Mouse (Mus musculus): ENCODE data around the gene Fgl2.

The Fgl2 gene

DNA sequence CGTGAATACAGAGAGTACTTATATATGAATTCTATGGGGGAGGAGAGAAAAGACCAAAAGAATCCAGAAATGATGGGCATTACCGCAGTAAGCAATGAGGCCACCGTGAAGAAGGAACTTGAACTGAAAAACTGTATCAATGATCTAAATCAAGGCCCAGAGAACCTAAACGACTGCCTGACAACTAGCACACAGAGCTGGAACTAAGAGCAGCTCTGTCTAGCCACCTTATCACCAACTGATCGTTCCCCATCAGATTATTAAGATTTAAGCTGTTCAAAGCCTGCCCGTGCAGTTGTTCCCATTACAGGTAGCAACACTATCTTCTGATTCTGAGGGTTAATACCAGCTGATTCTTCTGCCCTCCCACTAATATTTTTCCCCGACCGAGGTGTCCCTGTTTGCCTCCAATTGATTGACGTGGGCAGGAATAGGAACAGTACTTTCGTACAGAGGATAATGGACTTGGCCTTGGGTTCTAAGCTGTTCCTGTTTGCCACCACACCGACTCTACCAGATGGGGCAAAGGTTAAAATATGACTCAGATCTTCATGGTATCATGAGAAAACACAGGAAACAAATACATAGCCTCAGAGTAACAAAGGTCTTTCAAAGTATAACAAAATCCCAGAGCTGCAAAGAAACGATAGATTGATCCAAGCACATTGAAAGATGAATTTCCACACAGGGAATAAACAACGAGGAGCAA is 12.0 kb downstream of the Fgl2 start:
- no peak for DNase-seq (ENCODE audit: low read depth)

GRCm38 (mm10) chr5:21384976-21385375 is 12.5 kb downstream of the Fgl2 start:
- DNase-seq (ENCODE audit: low read depth): no peak

GRCm38 (mm10) chr5:21386432-21386831 is 14.0 kb downstream of the Fgl2 start:
- no peak for DNase-seq (ENCODE audit: low read depth)

DNA sequence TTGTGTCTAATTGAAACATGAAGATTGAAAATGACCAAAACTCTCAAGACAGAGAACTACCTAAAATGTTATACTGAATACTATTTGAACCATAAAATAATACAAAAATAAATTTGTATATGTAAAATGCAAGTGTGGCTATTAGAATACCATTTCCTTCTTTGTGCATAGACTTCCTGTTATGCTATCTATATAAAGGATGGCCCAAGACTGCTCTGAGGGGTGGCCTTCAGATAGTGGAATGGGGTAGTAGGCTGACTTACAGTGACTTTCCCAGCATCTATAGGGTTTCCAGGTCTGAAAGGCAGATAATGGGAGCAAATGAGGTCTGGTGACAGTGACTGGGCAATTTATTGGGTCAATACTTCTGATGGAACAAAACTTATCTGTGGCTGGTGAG is 14.9 kb downstream of the Fgl2 start:
- DNase-seq (ENCODE audit: low read depth): no peak

- no peak for DNase-seq (ENCODE audit: low read depth)
Observed at GRCm38 (mm10) chr5:21388855-21389254, 16.4 kb downstream of the Fgl2 start.

DNA sequence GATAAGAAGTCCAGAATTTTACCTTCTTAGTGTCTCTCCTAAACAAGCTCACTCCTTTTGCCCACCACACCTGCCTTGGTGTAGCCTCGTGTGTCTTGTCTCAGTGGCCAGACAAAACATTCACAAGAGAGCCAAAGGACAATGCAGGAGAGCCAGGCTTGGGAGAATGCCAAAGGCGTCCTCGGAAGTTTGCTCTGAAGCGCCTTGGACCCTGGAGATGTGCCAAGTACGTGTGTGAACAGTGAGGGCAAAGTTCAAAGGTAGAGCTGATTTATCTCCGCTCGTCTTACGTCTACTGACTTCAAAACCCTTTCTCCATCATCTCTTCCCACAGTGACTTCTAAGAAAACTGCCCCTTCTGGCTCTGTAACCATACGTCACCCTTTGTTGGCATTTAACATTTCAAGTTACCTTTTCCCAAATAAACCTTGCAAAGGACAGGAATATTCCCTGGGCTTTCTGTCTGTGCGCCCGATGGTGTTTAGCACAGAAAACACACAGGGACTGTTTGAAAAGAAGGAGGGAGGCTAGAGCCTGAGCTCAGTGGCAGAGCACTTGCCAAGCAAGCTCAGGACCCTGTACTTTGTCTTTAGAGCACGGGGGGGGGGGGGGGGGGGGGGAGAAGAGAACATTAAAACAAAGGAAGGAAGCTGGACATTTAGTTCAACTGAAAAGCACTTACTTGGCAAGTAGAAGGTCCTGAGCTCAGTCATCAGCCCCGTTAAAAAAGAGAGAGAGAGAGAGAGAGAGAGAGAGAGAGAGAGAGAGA is 19.4 kb downstream of the Fgl2 start:
- no peak for DNase-seq (ENCODE audit: low read depth)

DNA sequence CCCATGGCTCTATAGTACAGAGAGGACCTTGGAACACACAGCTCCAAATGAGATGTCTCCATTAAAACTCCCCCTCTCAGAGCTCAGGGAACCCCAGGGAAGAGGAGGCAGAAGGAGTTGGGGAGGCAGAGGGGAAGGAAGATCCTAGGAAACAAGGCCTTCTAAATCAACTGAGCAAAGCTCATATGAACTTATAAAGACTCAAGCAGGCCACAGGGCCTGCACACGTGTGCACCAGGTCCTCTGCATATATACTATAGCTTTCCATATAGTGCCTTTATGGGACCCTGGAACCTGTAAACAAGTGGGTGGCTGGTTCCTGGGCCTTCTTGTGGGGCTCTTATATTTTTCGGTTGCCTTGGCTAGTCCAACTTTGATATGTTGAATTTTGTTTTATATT is 22.1 kb downstream of the Fgl2 start:
- no peak for DNase-seq (ENCODE audit: low read depth)

GRCm38 (mm10) chr5:21395205-21395840 is 22.9 kb downstream of the Fgl2 start:
- no peak for DNase-seq (ENCODE audit: low read depth)

- peak; percentile 92 for DNase-seq (ENCODE audit: low read depth)
Observed at GRCm38 (mm10) chr5:21411261-21411666, 38.8 kb downstream of the Fgl2 start.

DNA sequence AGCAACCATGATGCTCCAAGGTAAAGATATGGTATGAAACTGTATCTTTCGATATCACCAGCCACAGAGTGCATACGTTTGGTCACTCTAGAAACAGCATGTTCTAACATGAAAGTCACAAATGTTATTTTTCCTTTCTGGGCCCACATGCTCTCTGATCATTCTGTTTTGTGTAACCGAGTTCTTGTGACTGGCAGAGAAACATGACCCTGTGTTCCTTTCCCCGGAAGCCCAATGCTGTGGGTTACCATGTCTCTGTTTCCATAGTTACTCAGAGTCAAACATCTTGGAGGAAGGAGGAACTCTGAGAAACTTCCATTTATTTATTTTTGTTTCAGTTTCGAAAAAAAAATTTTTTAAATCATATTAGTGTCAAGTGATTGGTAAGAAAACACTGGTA is 39.6 kb downstream of the Fgl2 start:
- DNase-seq (ENCODE audit: low read depth): peak; percentile 83

DNA sequence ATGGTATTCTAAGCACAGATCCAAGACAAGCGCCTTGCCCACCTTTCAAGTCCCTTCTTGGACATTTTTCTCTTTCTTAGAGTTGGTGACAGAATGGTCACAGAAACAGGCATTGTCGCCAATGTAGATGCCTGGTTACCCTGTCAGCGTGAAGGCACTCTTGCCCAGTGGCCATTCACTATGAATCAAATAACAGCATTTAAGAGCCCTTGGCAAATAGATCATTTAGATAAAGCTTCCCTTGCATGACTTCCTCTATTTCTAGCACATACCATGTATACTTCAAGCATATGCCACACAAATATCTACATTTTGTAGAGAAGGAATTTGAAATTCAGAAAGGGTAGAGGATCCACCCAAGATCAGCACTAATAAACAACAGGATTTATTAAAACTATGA is 40.9 kb downstream of the Fgl2 start:
- peak; percentile 14 for DNase-seq (ENCODE audit: low read depth)

- DNase-seq (ENCODE audit: low read depth): peak; percentile 64
Observed at GRCm38 (mm10) chr5:21414116-21414820, 41.8 kb downstream of the Fgl2 start.

GRCm38 (mm10) chr5:21418613-21419012 is 46.2 kb downstream of the Fgl2 start:
- no peak for DNase-seq (ENCODE audit: low read depth)

DNA sequence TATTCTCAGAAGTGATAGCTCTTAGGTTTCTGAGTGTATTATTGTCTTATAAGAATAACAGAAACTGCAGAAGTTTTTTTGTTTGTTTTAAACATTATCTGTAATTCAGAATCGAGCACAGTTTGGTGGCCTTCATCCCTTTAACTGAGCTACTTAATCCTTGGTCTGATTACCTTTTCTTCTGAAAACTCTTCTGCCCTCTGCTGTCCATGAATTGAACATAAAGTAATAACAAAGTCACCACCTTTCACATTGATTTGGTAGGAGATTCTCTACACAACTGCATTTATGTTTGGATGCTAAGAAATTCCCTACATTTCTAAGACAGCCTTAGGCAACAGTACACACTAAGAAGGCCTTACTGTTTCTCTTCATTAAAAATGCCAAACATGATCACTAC is 48.2 kb downstream of the Fgl2 start:
- DNase-seq (ENCODE audit: low read depth): peak; percentile 80

DNA sequence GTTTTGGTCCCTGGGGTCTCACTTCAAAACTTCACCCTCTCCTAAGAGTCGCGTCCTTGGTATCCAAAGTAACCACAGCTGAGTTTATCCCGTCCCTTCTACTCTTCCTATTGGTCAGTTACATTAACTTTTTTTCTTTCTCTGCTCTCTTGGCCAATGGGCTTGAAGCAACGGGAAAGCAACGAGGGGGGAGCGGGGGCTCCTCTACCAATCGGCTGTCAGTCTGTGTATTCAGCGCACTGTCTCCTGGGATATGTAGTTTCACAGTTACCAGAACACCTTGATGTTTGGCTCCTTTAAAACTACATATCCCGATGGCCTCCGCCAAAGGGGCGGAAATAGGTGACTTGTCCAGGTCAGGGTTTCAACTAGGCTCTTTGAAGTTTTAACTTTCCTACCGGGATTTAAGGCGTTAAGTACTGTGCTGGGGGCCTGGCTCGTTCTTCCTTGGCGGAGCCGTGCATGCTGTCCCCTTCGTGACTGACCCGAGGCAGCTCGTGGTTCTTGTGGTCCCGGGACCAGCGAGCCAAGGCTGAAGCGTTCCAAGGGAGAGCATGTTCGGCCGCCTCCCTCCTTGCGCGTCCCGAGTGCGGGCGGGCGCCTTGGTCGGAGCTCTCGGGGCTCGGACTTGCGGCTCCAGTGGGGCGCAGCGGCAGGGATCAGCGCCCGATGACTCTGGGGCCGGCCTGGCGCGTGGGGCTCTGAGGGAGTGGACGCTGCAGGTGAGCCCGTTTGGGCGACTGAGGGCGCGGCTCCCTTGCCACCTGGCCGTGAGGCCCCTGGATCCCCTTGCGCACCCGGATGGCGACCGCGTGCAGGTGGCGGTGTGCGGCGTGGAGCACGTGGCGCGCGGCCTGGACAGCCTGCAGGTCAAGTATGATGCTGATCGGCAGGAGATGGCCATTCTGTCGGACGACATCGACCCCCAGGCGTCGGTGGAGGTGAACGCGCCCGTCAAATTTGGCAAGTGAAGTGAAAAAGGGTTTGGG is 52.5 kb downstream of the Fgl2 start, which contains the start of the genes Ccdc146 and Fam185a:
Gene Ccdc146 (minus strand): TSS at position 64 of the 989 bp plus-strand sequence.
Gene Fam185a (plus strand): TSS at position 345 of the 989 bp plus-strand sequence.
- DNase-seq (ENCODE audit: low read depth): peak; percentile 96

GRCm38 (mm10) chr5:21426666-21427065 is 54.2 kb downstream of the Fgl2 start:
- no peak for DNase-seq (ENCODE audit: low read depth)
